Mouse (Mus musculus): ENCODE results near the gene Cluh.
A peak's percentile ranks its signal among the peaks of the same experiment; 100 is the strongest.

Cluh gene

DNA sequence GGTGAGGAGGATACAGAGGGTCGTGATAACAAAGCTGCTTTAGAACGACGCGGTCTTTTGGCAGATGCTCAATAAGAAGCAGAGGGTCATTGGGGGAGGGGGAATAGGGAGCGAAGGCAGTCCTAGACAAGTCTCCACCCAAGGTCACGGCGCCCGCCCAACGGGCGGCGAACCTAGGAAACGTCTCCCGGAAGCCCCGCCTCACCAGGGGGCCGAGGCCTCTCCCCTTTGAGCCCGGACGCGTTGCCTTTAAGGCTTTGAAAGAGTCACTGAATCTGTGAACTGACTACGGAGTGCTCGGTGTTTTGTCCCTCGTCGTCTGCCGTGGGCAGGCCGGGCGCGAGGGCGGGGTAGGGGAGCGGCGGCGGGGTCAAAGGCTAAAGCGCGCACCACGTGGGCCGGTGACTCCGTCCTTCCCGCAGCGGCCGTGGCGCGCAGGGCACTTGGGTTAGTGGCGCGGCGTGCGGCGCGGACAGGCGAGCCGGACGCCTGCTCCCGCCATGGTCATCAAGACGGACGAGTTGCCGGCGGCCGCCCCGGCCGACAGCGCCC lies at the start of gene Cluh:
Gene Cluh, plus strand, starts transcription at position 401 of the 552 bp plus-strand sequence.
- peak; percentile 98 for DNase-seq

- no peak for DNase-seq
Observed at GRCm38 (mm10) chr11:74602286-74602685, 47.0 kb upstream of the Cluh start.

DNA sequence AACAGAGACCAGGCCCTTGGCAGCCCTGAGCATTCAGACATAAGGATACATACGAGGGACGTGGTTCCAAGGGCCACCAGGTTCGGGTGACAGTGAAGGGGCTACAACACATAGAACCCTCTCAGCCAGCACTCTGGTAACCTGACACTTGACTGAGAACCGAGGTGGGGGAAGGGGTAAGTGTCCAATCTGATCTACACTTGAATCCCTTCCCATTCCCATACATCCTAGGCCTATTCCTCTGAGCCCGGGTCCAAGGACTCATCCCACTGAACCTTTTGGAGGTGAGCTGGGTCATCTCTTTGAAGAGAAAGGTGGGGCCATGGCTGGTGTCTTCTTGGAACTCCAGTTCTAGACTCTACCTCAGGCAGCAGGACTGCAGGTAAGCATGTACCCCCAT lies 39.2 kb upstream of the Cluh start:
- DNase-seq: no peak

DNA sequence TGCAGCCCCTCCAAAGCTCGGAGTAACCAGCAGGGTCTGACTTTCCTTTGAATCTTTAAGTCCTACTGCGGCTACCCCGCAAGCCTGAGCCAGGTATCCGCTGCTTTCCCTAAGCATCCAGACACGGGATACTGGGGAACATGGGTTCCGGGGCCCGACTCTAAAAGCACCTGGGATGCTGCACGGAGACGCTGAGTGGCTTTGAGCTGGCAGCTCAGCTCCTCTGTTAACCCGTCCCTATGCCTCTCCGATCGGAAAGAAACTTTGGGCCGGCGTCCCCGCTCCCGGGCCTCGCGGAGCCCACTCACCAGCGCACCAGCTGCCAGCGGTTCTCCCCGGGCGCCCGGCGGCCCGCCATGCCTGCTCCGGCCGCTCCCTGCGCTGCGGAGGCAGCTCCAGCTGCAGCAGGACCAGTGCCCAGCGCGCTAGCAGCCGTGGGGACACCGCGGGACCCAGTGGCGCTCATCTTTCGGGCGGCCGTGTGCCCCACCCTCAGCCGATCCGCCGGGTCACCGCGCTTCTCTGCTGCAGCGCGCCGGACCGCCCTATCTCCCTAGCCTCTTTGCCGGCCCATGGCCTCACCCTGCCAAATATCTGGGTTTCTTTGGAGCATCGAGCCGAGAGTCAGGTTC lies 38.6 kb upstream of the Cluh start, which contains the start of gene Rap1gap2:
Gene Rap1gap2, minus strand, starts transcription at position 371 of the 632 bp plus-strand sequence.
- DNase-seq: no peak

DNA sequence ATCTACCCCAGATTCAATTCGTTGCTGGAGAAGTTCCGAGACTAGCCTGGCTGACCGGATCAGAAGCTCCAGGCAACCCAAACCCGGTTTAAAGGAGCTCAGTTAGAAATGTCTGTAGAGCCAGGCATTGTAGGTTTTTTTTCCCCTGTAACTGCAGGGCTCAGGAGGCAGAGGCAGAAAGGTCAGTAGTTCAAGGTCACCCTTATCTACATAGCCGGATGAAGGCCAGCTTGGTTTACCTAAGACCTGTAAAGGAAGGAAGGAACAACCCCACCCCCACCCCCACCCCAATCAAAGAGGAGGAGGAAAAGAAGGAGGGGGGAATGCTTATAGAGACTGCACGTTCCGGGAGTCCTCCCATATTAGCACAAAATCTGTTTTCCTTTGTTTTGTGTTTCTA lies 37.9 kb upstream of the Cluh start:
- DNase-seq: no peak

- no peak for DNase-seq
Observed at GRCm38 (mm10) chr11:74613428-74613827, 35.9 kb upstream of the Cluh start.

DNA sequence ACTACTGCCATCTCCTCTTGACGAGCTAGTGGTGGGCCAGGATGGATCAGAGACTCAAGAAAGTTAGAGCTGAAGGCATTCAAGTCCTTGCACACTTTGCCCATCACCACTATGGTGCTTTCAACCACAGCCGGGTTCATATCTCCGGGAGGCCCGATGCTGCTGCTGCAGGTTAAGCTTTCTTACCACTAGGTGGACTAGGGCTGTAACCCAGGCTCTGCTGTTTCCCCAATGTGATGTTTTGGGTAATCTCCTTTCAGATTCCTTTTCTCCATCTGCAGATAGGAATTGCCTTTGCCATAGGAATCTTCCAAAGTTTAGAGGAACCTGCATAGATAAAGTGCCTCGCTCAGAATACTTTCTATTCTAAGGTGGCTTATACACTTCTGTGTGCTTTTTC lies 33.7 kb upstream of the Cluh start:
- DNase-seq: no peak

- DNase-seq: peak; percentile 74 to 75
Observed at GRCm38 (mm10) chr11:74619201-74619955, 29.9 kb upstream of the Cluh start, which contains the start of gene Ccdc92b. Gene Ccdc92b (plus strand): TSS chr11:74619605.

GRCm38 (mm10) chr11:74619956-74620300 lies 29.4 kb upstream of the Cluh start:
- no peak for DNase-seq

GRCm38 (mm10) chr11:74621974-74622669 lies 27.2 kb upstream of the Cluh start:
- DNase-seq: no peak

DNA sequence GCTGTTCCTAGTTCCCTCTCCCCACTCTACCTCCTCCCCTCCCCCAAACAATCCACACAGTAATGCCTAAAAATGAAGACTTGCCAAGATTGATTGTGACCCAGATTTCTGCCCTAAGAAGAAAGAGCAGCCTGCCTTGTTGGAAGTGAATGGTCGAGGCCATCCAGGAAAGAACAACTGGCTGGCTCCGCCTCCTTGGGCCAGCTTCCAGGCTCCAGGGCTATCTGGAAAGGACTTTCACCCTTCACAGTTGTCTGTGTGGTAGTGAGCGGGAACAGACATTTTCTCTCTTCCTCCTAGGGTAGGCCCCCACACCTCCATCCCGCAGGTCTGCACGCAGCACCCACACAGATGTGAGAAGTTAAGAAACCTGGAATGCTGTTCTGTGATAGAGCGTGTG lies 25.6 kb upstream of the Cluh start:
- no peak for DNase-seq

GRCm38 (mm10) chr11:74625333-74625732 lies 24.0 kb upstream of the Cluh start:
- DNase-seq: no peak

GRCm38 (mm10) chr11:74627481-74627880 lies 21.8 kb upstream of the Cluh start:
- DNase-seq: no peak

- DNase-seq: no peak
Observed at GRCm38 (mm10) chr11:74631880-74632789, 17.2 kb upstream of the Cluh start.

GRCm38 (mm10) chr11:74634490-74635275 lies 14.6 kb upstream of the Cluh start:
- peak; percentile 45 to 46 for DNase-seq

GRCm38 (mm10) chr11:74637486-74637885 lies 11.8 kb upstream of the Cluh start:
- no peak for DNase-seq

DNA sequence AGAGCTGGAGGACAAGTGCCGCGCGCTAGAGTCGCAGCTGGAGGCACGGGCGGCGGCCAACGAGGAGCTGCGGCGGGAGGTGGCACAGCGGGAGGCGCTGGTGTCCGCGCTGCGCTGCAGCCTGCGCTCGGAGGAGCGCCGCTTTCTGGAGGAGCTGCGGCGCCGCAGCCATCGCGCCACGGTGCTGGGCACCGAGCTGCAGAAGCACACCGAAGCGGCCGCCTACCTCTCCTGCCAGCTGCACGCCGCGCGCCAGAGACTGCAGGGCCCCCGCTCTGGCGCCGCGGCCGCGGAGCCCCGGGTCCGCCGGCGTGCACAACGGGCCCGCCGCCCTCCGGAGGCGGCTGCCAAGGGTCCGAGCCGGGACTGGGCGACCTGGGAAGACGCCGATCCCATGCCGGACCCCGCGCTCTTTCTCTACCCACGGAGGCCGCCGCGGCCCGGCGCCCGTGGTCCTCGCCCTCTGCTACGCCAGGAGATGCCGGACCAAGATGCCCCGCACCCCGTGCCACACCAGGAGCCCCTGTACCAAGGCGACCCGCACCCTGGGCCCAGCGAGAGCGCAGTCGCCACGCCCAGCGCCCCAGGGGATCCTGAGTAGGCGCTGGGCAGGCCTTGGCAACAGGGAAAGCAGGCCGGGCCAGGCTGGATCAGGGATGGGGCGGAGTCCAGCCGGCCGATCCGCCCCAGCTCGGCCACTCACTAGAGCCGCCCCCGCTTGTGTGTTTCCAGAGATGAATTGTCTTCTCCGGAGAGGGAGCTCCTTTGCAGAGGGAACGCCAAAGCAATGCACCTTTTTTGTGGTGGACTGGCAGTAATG lies 11.1 kb upstream of the Cluh start:
- DNase-seq: peak; percentile 60 to 70

DNA sequence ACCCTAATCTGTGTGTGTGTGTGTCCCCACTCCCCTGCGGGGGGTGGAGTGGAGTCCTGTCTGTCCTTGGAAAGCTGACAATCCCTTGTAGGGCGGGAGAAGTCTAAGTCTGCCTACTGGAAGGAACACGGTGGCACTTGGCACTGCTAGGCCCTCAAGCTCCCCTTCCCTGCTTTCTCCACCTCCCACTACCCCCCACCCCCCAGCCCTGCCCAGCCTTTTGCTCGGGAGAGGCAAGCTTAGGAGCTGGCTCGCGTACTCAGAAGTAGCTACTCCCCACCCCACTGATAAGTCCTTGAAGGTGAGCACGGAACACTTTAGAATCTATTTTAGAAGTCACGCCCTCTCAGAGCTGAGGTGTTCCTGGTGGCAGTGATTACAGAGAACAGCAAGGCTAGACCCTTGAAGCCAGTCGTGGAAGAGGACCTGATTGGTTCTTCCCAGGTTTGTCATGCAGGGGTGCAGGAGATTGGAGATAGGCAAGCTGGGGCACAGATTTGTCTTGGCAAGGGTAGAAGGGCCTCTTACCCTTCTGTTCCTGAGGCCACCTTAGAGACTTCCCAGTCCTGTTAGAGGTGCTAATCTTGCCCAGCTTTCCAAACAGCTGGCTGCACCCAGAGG lies 10.4 kb upstream of the Cluh start:
- DNase-seq: no peak

GRCm38 (mm10) chr11:74639628-74640027 lies 9.7 kb upstream of the Cluh start:
- no peak for DNase-seq

GRCm38 (mm10) chr11:74647966-74648365 lies 1.3 kb upstream of the Cluh start:
- no peak for DNase-seq

Measured in thymus, postnatal 36 days (tissue).